Comparison of ENCODE assay signal across 9 mouse cellular contexts in genomic region chr13:79027877-79028760, GRCm38 (mm10).
DNase-seq lines count a peak whose midpoint lies in the region; ATAC-seq and TF ChIP-seq lines count a peak whose summit lies in the region.
"Had no signal": no experiment of that assay in that cellular context is flagged by ENCODE, and none has a peak within 500 bp of the region (broad histone marks: within the 10 kb centered on the region; RNA-seq: fewer than 3 reads in every experiment).

No protein-coding gene starts in this region.

- no peak for TF ChIP-seq POLR2A in limb, embryonic 14.5 days (IDR thresholded peaks at IDR 0.05; ENCODE audit: borderline replicate concordance, extremely low read depth, insufficient read depth, insufficient read length)

- no peaks in the 10 kb centered on the region for H3K9me3 ChIP-seq in midbrain, embryonic 10.5 days (replicated peaks)
- H3K9me3 ChIP-seq in midbrain, embryonic 16.5 days (replicated peaks; ENCODE audit: control insufficient read depth, low read length, poor library complexity, severe bottlenecking): no peaks in the 10 kb centered on the region
- H3K9me3 ChIP-seq in hindbrain, embryonic 13.5 days: no peaks in the 10 kb centered on the region
- no peaks in the 10 kb centered on the region for H3K9me3 ChIP-seq in limb, embryonic 14.5 days (ENCODE audit: control insufficient read depth, low read length)
- H3K9me3 ChIP-seq: embryonic facial prominence, embryonic 15.5 days had no signal

- no peak overlapping the region for H3K9ac ChIP-seq in midbrain, embryonic 16.5 days (ENCODE audit: low read depth, low read length)
- no peak overlapping the region for H3K9ac ChIP-seq in hindbrain, embryonic 13.5 days
- H3K9ac ChIP-seq in limb, embryonic 14.5 days (ENCODE audit: low read depth, low read length, severe bottlenecking): no peak overlapping the region
- H3K9ac ChIP-seq: embryonic facial prominence, embryonic 15.5 days had no signal

- 45% methylated on average over 4 of the region's 4 CpGs for WGBS in midbrain, embryonic 10.5 days
- 47% methylated on average over 4 of the region's 4 CpGs for WGBS in midbrain, embryonic 16.5 days
- 41% methylated on average over 4 of the region's 4 CpGs for WGBS in hindbrain, embryonic 13.5 days
- 53% methylated on average over 4 of the region's 4 CpGs for WGBS in limb, embryonic 14.5 days

- H3K4me3 ChIP-seq in midbrain, embryonic 10.5 days: no peak overlapping the region
- H3K4me3 ChIP-seq in midbrain, embryonic 16.5 days (ENCODE audit: low read depth, low read length): no peak overlapping the region
- no peak overlapping the region for H3K4me3 ChIP-seq in hindbrain, embryonic 13.5 days
- H3K4me3 ChIP-seq in limb, embryonic 14.5 days (replicated peaks; ENCODE audit: low read length): no peak overlapping the region
- H3K4me3 ChIP-seq: embryonic facial prominence, embryonic 15.5 days had no signal

- ATAC-seq in midbrain, embryonic 16.5 days: no peak
- ATAC-seq in hindbrain, embryonic 13.5 days (ENCODE audit: low FRiP score): peak; percentile 72; the same call in 1 of the 2 replicates
- ATAC-seq in limb, embryonic 14.5 days (ENCODE audit: low FRiP score, low read depth): no peak
- ATAC-seq in CD4-positive, CD25-positive, alpha-beta regulatory T cell, adult 4 months: no peak

- H3K36me3 ChIP-seq in midbrain, embryonic 10.5 days: no peaks in the 10 kb centered on the region
- H3K36me3 ChIP-seq in midbrain, embryonic 16.5 days (ENCODE audit: control insufficient read depth, insufficient read depth, low read length): no peaks in the 10 kb centered on the region
- H3K36me3 ChIP-seq in hindbrain, embryonic 13.5 days: no peaks in the 10 kb centered on the region
- no peaks in the 10 kb centered on the region for H3K36me3 ChIP-seq in limb, embryonic 14.5 days (ENCODE audit: control insufficient read depth, insufficient read depth, low read length)
- H3K36me3 ChIP-seq: embryonic facial prominence, embryonic 15.5 days had no signal

- no peak overlapping the region for H3K4me2 ChIP-seq in midbrain, embryonic 16.5 days (ENCODE audit: low read length)
- H3K4me2 ChIP-seq in hindbrain, embryonic 13.5 days: no peak overlapping the region
- H3K4me2 ChIP-seq in limb, embryonic 14.5 days (replicated peaks; ENCODE audit: low read depth, low read length, severe bottlenecking): no peak overlapping the region
- H3K4me2 ChIP-seq: embryonic facial prominence, embryonic 15.5 days had no signal

- H3K27ac ChIP-seq in midbrain, embryonic 10.5 days (replicated peaks): 0 out of 2 replicates have a peak overlapping the region, but pooled peaks have one; percentile 33
- no peak overlapping the region for H3K27ac ChIP-seq in midbrain, embryonic 16.5 days (ENCODE audit: low read length)
- no peak overlapping the region for H3K27ac ChIP-seq in hindbrain, embryonic 13.5 days
- no peak overlapping the region for H3K27ac ChIP-seq in limb, embryonic 14.5 days (replicated peaks; ENCODE audit: low read depth, low read length)
- H3K27ac ChIP-seq: embryonic facial prominence, embryonic 15.5 days had no signal

- H3K4me1 ChIP-seq in midbrain, embryonic 10.5 days: peaks cover 37% of the 10 kb centered on the region
- H3K4me1 ChIP-seq in midbrain, embryonic 16.5 days (ENCODE audit: control insufficient read depth, insufficient read depth, low read length): no peaks in the 10 kb centered on the region
- H3K4me1 ChIP-seq in hindbrain, embryonic 13.5 days (replicated peaks): no peaks in the 10 kb centered on the region
- H3K4me1 ChIP-seq in limb, embryonic 14.5 days (ENCODE audit: control insufficient read depth, insufficient read depth, low read length): no peaks in the 10 kb centered on the region
- H3K4me1 ChIP-seq: embryonic facial prominence, embryonic 15.5 days had no signal

- H3K27me3 ChIP-seq in midbrain, embryonic 10.5 days (ENCODE audit: low read depth, poor library complexity, severe bottlenecking): no peaks in the 10 kb centered on the region
- H3K27me3 ChIP-seq in midbrain, embryonic 16.5 days (ENCODE audit: control insufficient read depth, insufficient read depth, low read depth, low read length): no peaks in the 10 kb centered on the region
- H3K27me3 ChIP-seq in hindbrain, embryonic 13.5 days: no peaks in the 10 kb centered on the region
- no peaks in the 10 kb centered on the region for H3K27me3 ChIP-seq in limb, embryonic 14.5 days (ENCODE audit: control insufficient read depth, insufficient read depth, low read length)
- H3K27me3 ChIP-seq: embryonic facial prominence, embryonic 15.5 days had no signal

- peak; percentile 52 for DNase-seq in midbrain, embryonic 10.5 days (ENCODE audit: low spot score)
- peak; percentile 54 for DNase-seq in ZHBTc4 (ENCODE audit: low read depth, low spot score)
- DNase-seq in embryo, embryonic 11.5 days (ENCODE audit: low read depth, low spot score): peak; percentile 31
- DNase-seq in limb, embryonic 14.5 days (ENCODE audit: low spot score): peak; percentile 7
- no peak for DNase-seq in thymus, postnatal 36 days

Comparison
In these comparisons a context has a peak if more than half of its experiments do, and no peak if none do; other contexts are left out.
1. DNase-seq: peak in midbrain, embryonic 10.5 days (single experiment), ZHBTc4 (single experiment), embryo, embryonic 11.5 days (single experiment) and limb, embryonic 14.5 days (single experiment); none in thymus, postnatal 36 days (0 of 2).